Mouse (Mus musculus) thymus, adult 2 months (tissue): ENCODE results near the gene Gm1113. TPM values are rescaled to one million over a fixed set of nuclear protein-coding genes. Genes with fewer than 3 reads are reported as not detected.

Source experiments
- DNase-seq: peaks from one replicate; pipeline ENCODE4 v3.0.0; 2021
- H3K27ac ChIP-seq: fragments of 200-500 bp; 2 replicates; pipeline ENCODE4 v1.5.1; 2012; ENCODE audit warnings: low read length, control low read depth; ENCODE audit not compliant: control insufficient read depth, insufficient read depth
- H3K27me3 ChIP-seq: fragments of 200-500 bp; 2 replicates; pipeline ENCODE4 v1.6.1; 2012; ENCODE audit warnings: mild to moderate bottlenecking, low read length, moderate library complexity, mixed read lengths; ENCODE audit not compliant: control insufficient read depth, insufficient read depth
- H3K36me3 ChIP-seq: fragments of 200-500 bp; 2 replicates; pipeline ENCODE4 v1.6.1; 2012; ENCODE audit warnings: mild to moderate bottlenecking, low read length, moderate library complexity; ENCODE audit not compliant: control insufficient read depth, insufficient read depth
- H3K4me1 ChIP-seq: fragments of 200-500 bp; replicated peaks from 2 replicates; pipeline ENCODE4 v1.6.1; 2012; ENCODE audit warnings: low read length; ENCODE audit not compliant: control insufficient read depth, insufficient read depth
- H3K4me3 ChIP-seq: fragments of 200-500 bp; 2 replicates; pipeline ENCODE4 v1.5.1; 2012; ENCODE audit warnings: mild to moderate bottlenecking, low read length, control low read depth, moderate library complexity; ENCODE audit not compliant: control insufficient read depth, insufficient read depth
- CTCF ChIP-seq: fragments of 200-500 bp; IDR thresholded peaks from 2 replicates; pipeline ENCODE4 v1.5.1; 2012; ENCODE audit warnings: mild to moderate bottlenecking, control low read depth, low read length, moderate library complexity, borderline replicate concordance; ENCODE audit not compliant: control insufficient read depth, poor library complexity, insufficient read depth; ENCODE audit errors: extremely low read depth
- POLR2A ChIP-seq: fragments of 200-500 bp; IDR thresholded peaks from 2 replicates; pipeline ENCODE4 v1.6.1; 2012; ENCODE audit warnings: mild to moderate bottlenecking, low read length, control low read depth, moderate library complexity; ENCODE audit not compliant: control insufficient read depth, poor library complexity, insufficient read depth; ENCODE audit errors: extremely low read depth
- WGBS: fragments of 180-500 bp; shearing (Covaris S2); methylation state at CpG from one replicate; pipeline ENCODE4 v1.1.7; 2018; 5-methylcytosine and 5-hydroxymethylcytosine counted together
- polyA plus RNA-seq: library from polyadenylated mRNA; depleted of rRNA; stranded (reverse); fragments of >200 nt; gene quantifications from 2 replicates; pipeline ENCODE4 v1.2.3, GENCODE M21; 2012

The Gm1113 gene
- polyA plus RNA-seq, 1 experiment, result not detected

GRCm38 (mm10) chr9:35556494-35557102 lies 38.5 kb upstream of the Gm1113 start:
- Histone ChIP-seq H3K4me3 (no peak overlapping the region), H3K27ac (no peak overlapping the region), H3K36me3 (peaks cover 5% of the 10 kb centered on the region), H3K27me3 (peaks cover 9% of the 10 kb centered on the region), H3K4me1 (0 out of 2 replicates have a peak, but pooled peaks cover 3% of the 10 kb centered on the region)
- TF ChIP-seq CTCF, result no peak
- TF ChIP-seq POLR2A, result no peak
- 76% methylated on average over 12 of the region's 12 CpGs for WGBS
- no peak for DNase-seq

GRCm38 (mm10) chr9:35548455-35548854 lies 30.4 kb upstream of the Gm1113 start:
- H3K36me3 ChIP-seq, result no peaks in the 10 kb centered on the region

GRCm38 (mm10) chr9:35546745-35547144 lies 28.7 kb upstream of the Gm1113 start:
- peak overlapping the region; percentile 28; the same call in 1 of the 2 replicates for H3K4me3 ChIP-seq
- H3K4me1 ChIP-seq, result 0 out of 2 replicates have a peak, but pooled peaks cover 3% of the 10 kb centered on the region
- no peaks in the 10 kb centered on the region for H3K27me3 ChIP-seq
- no peak overlapping the region for H3K27ac ChIP-seq
- DNase-seq, result no peak
- no peaks in the 10 kb centered on the region for H3K36me3 ChIP-seq
- TF ChIP-seq CTCF, result no peak
- no peak for TF ChIP-seq POLR2A
- WGBS, result 9% methylated on average over 9 of the region's 9 CpGs

More at GRCm38 (mm10) chr9:35548455-35548854, 30.4 kb upstream of the Gm1113 start:
- WGBS, result 95% methylated on average over 9 of the region's 9 CpGs
- Histone ChIP-seq H3K27me3 (no peaks in the 10 kb centered on the region), H3K4me3 (no peak overlapping the region), H3K4me1 (0 out of 2 replicates have a peak, but pooled peaks cover 3% of the 10 kb centered on the region), H3K27ac (no peak overlapping the region)
- TF ChIP-seq POLR2A (no peak), CTCF (no peak)
- no peak for DNase-seq

GRCm38 (mm10) chr9:35545704-35546103 lies 27.6 kb upstream of the Gm1113 start:
- Histone ChIP-seq H3K27ac (no peak overlapping the region), H3K27me3 (no peaks in the 10 kb centered on the region), H3K4me3 (no peak overlapping the region), H3K4me1 (0 out of 2 replicates have a peak, but pooled peaks cover 3% of the 10 kb centered on the region), H3K36me3 (no peaks in the 10 kb centered on the region)
- DNase-seq, result no peak
- 86% methylated on average over 12 of the region's 12 CpGs for WGBS
- TF ChIP-seq POLR2A (no peak), CTCF (no peak)

GRCm38 (mm10) chr9:35544666-35545065 lies 26.6 kb upstream of the Gm1113 start:
- H3K27me3 ChIP-seq, result no peaks in the 10 kb centered on the region
- H3K36me3 ChIP-seq, result no peaks in the 10 kb centered on the region
- DNase-seq, result no peak
- H3K27ac ChIP-seq, result no peak overlapping the region
- no peak for TF ChIP-seq POLR2A
- no peak for TF ChIP-seq CTCF
- H3K4me1 ChIP-seq, result 0 out of 2 replicates have a peak, but pooled peaks cover 3% of the 10 kb centered on the region
- H3K4me3 ChIP-seq, result no peak overlapping the region
- WGBS, result 94% methylated on average over 2 of the region's 2 CpGs

GRCm38 (mm10) chr9:35543099-35543860 lies 25.2 kb upstream of the Gm1113 start:
- no peaks in the 10 kb centered on the region for H3K27me3 ChIP-seq

More at GRCm38 (mm10) chr9:35543099-35543860, 25.2 kb upstream of the Gm1113 start:
- Histone ChIP-seq H3K4me3 (no peak overlapping the region), H3K4me1 (0 out of 2 replicates have a peak, but pooled peaks cover 3% of the 10 kb centered on the region), H3K27ac (no peak overlapping the region), H3K36me3 (no peaks in the 10 kb centered on the region)
- 77% methylated on average over 14 of the region's 14 CpGs for WGBS
- DNase-seq, result no peak
- no peak for TF ChIP-seq CTCF
- no peak for TF ChIP-seq POLR2A
